Mouse (Mus musculus) forebrain, embryonic 14.5 days (tissue): ENCODE data around the gene Gnb2. TPM values are rescaled to one million over a fixed set of nuclear protein-coding genes. Genes with fewer than 3 reads are reported as not detected.
A peak's percentile ranks its signal among the peaks of the same experiment; 100 is the strongest.

Source experiments
- ATAC-seq: fragments of 200-750 bp; cut with Nextera tagmentation; 2 replicates; pipeline ENCODE4 v1.8.0; 2017; ENCODE audit warnings: mild to moderate bottlenecking, moderate library complexity
- DNase-seq: peaks from one replicate; pipeline ENCODE4 v3.0.0-alpha.2; 2015; ENCODE audit warnings: low spot score
- H3K27ac ChIP-seq: fragments of 300-500 bp; sonication (generic); 2 replicates; pipeline ENCODE4 v1.5.1; 2014; ENCODE audit warnings: low read depth, mild to moderate bottlenecking, control low read depth, low read length, moderate library complexity
- H3K27me3 ChIP-seq: fragments of 300-500 bp; sonication (generic); replicated peaks from 2 replicates; pipeline ENCODE4 v1.6.1; 2014; ENCODE audit warnings: low read length, control low read depth, mixed read lengths; ENCODE audit not compliant: control insufficient read depth, insufficient read depth
- H3K36me3 ChIP-seq: fragments of 300-500 bp; sonication (generic); 2 replicates; pipeline ENCODE4 v1.6.1; 2014; ENCODE audit warnings: low read length, control low read depth; ENCODE audit not compliant: control insufficient read depth, insufficient read depth
- H3K4me1 ChIP-seq: fragments of 300-500 bp; sonication (generic); 2 replicates; pipeline ENCODE4 v1.6.1; 2014; ENCODE audit warnings: antibody characterized with exemption, low read length, control low read depth; ENCODE audit not compliant: control insufficient read depth, insufficient read depth
- H3K4me2 ChIP-seq: fragments of 300-500 bp; sonication (generic); 2 replicates; pipeline ENCODE4 v1.6.1; 2014; ENCODE audit warnings: mild to moderate bottlenecking, control low read depth, low read length
- H3K4me3 ChIP-seq: fragments of 300-500 bp; sonication (generic); 2 replicates; pipeline ENCODE4 v1.5.1; 2014; ENCODE audit warnings: low read depth, low read length, control low read depth
- H3K9ac ChIP-seq: fragments of 300-500 bp; sonication (generic); 2 replicates; pipeline ENCODE4 v1.6.1; 2014; ENCODE audit warnings: mild to moderate bottlenecking, low read length, control low read depth, moderate library complexity
- H3K9me3 ChIP-seq: fragments of 300-500 bp; sonication (generic); replicated peaks from 2 replicates; pipeline ENCODE4 v1.6.1; 2016; ENCODE audit warnings: low read length, control low read depth, mixed read lengths; ENCODE audit not compliant: control insufficient read depth
- WGBS: fragments of 180-500 bp; shearing (Covaris S2); extraction: QIAGEN DNeasy Blood & Tissue Kit; methylation state at CpG from one replicate; pipeline ENCODE4 v1.1.7; 2014; 5-methylcytosine and 5-hydroxymethylcytosine counted together
- polyA plus RNA-seq: library from polyadenylated mRNA; unstranded; fragments of >200 nt; fragmentation: Nextera tagmentation; extraction: Ambion mirVana; gene quantifications from 2 replicates; pipeline ENCODE4 v1.2.1, GENCODE M21; 2014

Gnb2 gene
- polyA plus RNA-seq, 1 experiment from 2014 or later = 644 TPM

- no peak overlapping the region for H3K27ac ChIP-seq
- 88% methylated on average over 2 of the region's 2 CpGs for WGBS
Measured at GRCm38 (mm10) chr5:137549840-137550239, 16.5 kb upstream of the Gnb2 start.

GRCm38 (mm10) chr5:137545596-137545995, 12.3 kb upstream of the Gnb2 start:
- Histone ChIP-seq H3K4me2 (no peak overlapping the region), H3K27me3 (no peaks in the 10 kb centered on the region), H3K36me3 (no peaks in the 10 kb centered on the region), H3K9ac (no peak overlapping the region), H3K27ac (no peak overlapping the region), H3K4me3 (no peak overlapping the region), H3K4me1 (no peaks in the 10 kb centered on the region), H3K9me3 (no peaks in the 10 kb centered on the region)
- 73% methylated on average over 4 of the region's 4 CpGs for WGBS
- DNase-seq = no peak
- no peak for ATAC-seq

More at GRCm38 (mm10) chr5:137549840-137550239, 16.5 kb upstream of the Gnb2 start:
- H3K4me3 ChIP-seq = no peak overlapping the region
- H3K9ac ChIP-seq = no peak overlapping the region
- no peaks in the 10 kb centered on the region for H3K9me3 ChIP-seq
- DNase-seq = no peak
- no peak overlapping the region for H3K4me2 ChIP-seq
- no peaks in the 10 kb centered on the region for H3K27me3 ChIP-seq
- no peaks in the 10 kb centered on the region for H3K36me3 ChIP-seq
- peaks cover 7% of the 10 kb centered on the region; the same call in 1 of the 2 replicates for H3K4me1 ChIP-seq
- ATAC-seq = no peak

- no peaks in the 10 kb centered on the region for H3K27me3 ChIP-seq
- no peaks in the 10 kb centered on the region for H3K4me1 ChIP-seq
- 73% methylated on average over 6 of the region's 6 CpGs for WGBS
- no peaks in the 10 kb centered on the region for H3K9me3 ChIP-seq
- no peak overlapping the region for H3K4me3 ChIP-seq
- H3K27ac ChIP-seq = no peak overlapping the region
- no peak overlapping the region for H3K9ac ChIP-seq
- no peak for ATAC-seq
- DNase-seq = no peak
- H3K4me2 ChIP-seq = no peak overlapping the region
- no peaks in the 10 kb centered on the region for H3K36me3 ChIP-seq
Measured at GRCm38 (mm10) chr5:137544926-137545325, 11.6 kb upstream of the Gnb2 start.

- DNase-seq (peak; percentile 56), ATAC-seq (no peak)
- Histone ChIP-seq H3K4me3 (no peak overlapping the region), H3K4me2 (no peak overlapping the region), H3K4me1 (peaks cover 5% of the 10 kb centered on the region; the same call in 1 of the 2 replicates), H3K36me3 (no peaks in the 10 kb centered on the region), H3K27ac (0 out of 2 replicates have a peak overlapping the region, but pooled peaks have one; percentile 9), H3K9me3 (no peaks in the 10 kb centered on the region), H3K9ac (no peak overlapping the region), H3K27me3 (no peaks in the 10 kb centered on the region)
- WGBS = 62% methylated on average over 5 of the region's 5 CpGs
Measured at GRCm38 (mm10) chr5:137541768-137542540, 8.6 kb upstream of the Gnb2 start.

DNA sequence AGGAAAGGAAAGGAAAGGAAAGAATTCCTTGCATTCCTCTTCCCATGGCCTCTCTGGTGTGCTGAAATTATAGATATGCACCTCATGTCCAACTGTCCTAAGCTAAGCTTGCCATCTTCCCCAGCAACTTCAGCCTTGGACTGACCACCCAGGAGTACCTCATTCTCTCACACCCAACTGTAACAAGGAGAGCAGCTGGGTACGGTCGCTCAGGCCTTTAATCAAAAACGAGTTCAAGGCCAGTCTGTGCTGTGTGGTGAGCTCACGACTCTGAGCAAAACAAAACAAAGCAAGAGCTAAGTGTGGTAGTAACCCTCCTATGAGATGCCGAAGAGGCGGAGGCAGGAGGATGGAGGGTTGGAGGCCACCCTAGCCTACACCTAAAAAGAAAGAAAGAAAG, 7.7 kb upstream of the Gnb2 start:
- DNase-seq = no peak
- no peaks in the 10 kb centered on the region for H3K27me3 ChIP-seq

DNA sequence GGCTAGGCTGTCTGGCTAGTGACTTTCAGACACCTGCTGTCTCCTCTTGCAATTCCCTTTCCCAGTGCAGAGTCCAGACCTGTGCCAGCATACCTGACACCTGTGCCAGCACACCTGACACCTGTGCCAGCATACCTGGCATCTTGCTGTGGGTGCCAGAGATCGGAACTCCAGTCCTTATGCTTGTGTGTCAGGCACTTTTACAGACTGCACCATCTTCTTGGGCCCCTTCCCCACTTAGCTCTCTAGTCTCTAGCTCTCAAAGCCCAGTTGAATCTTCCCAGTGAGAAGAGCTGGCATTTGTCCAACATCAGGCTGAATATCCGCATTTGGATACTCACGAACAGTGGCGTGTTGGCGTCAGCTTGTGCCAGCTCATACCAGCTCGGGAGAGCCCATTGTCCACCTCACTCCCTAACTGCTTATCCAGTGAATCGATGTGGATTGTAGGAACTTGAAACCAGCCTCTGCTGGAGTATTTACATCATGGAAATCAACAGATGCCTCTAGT, 6.0 kb upstream of the Gnb2 start:
- ATAC-seq (peak; percentile 37; the same call in 1 of the 2 replicates), DNase-seq (peak; percentile 83)
- no peak overlapping the region for H3K27ac ChIP-seq
- H3K4me3 ChIP-seq = no peak overlapping the region
- 33% methylated on average over 7 of the region's 7 CpGs for WGBS
- no peak overlapping the region for H3K4me2 ChIP-seq
- no peaks in the 10 kb centered on the region for H3K36me3 ChIP-seq
- peaks cover 5% of the 10 kb centered on the region; the same call in 1 of the 2 replicates for H3K4me1 ChIP-seq
- H3K9ac ChIP-seq = no peak overlapping the region
- no peaks in the 10 kb centered on the region for H3K27me3 ChIP-seq
- no peaks in the 10 kb centered on the region for H3K9me3 ChIP-seq

More for the DNA sequence above, 7.7 kb upstream of the Gnb2 start:
- H3K36me3 ChIP-seq = no peaks in the 10 kb centered on the region
- H3K4me2 ChIP-seq = no peak overlapping the region
- no peak for ATAC-seq
- no peaks in the 10 kb centered on the region for H3K9me3 ChIP-seq
- H3K27ac ChIP-seq = no peak overlapping the region
- H3K9ac ChIP-seq = no peak overlapping the region
- 70% methylated on average over 6 of the region's 6 CpGs for WGBS
- H3K4me1 ChIP-seq = peaks cover 5% of the 10 kb centered on the region; the same call in 1 of the 2 replicates
- H3K4me3 ChIP-seq = no peak overlapping the region

GRCm38 (mm10) chr5:137537461-137537860, 4.2 kb upstream of the Gnb2 start:
- Histone ChIP-seq H3K4me1 (peaks cover 8% of the 10 kb centered on the region; the same call in 1 of the 2 replicates), H3K27ac (no peak overlapping the region), H3K4me2 (no peak overlapping the region), H3K27me3 (no peaks in the 10 kb centered on the region), H3K9ac (no peak overlapping the region), H3K9me3 (no peaks in the 10 kb centered on the region), H3K4me3 (no peak overlapping the region), H3K36me3 (no peaks in the 10 kb centered on the region)
- ATAC-seq = no peak
- WGBS = 71% methylated on average over 4 of the region's 4 CpGs
- DNase-seq = no peak

DNA sequence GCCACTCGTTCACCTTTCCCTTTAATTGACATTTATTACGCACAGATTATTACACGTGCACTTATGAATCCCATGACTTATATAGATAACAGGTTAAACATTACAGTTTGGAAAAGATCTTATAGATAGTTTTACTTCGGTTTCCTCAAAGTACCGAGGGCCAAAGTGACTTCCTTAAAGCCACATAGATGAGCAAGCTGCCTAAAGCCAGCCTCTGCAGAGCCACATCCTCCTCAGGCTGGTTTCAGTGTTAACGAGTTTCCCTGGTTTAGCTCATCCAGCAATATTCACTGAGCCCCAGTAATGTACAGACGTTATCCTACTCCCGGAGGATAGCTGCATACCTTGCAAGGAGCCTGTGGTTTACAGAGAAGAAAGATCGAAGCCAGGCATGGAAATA, 2.0 kb upstream of the Gnb2 start:
- H3K4me3 ChIP-seq = no peak overlapping the region
- ATAC-seq (no peak), DNase-seq (no peak)
- no peaks in the 10 kb centered on the region for H3K9me3 ChIP-seq
- no peaks in the 10 kb centered on the region for H3K27me3 ChIP-seq
- no peak overlapping the region for H3K9ac ChIP-seq
- 78% methylated on average over 9 of the region's 9 CpGs for WGBS
- no peaks in the 10 kb centered on the region for H3K36me3 ChIP-seq
- peaks cover 8% of the 10 kb centered on the region; the same call in 1 of the 2 replicates for H3K4me1 ChIP-seq
- no peak overlapping the region for H3K27ac ChIP-seq
- H3K4me2 ChIP-seq = no peak overlapping the region

GRCm38 (mm10) chr5:137534762-137535161, 1.5 kb upstream of the Gnb2 start:
- no peak for ATAC-seq
- Histone ChIP-seq H3K27ac (no peak overlapping the region), H3K36me3 (peaks cover 5% of the 10 kb centered on the region), H3K9ac (no peak overlapping the region), H3K27me3 (no peaks in the 10 kb centered on the region), H3K4me3 (no peak overlapping the region), H3K4me2 (no peak overlapping the region), H3K4me1 (peaks cover 13% of the 10 kb centered on the region), H3K9me3 (no peaks in the 10 kb centered on the region)
- 91% methylated on average over 3 of the region's 3 CpGs for WGBS
- DNase-seq = no peak
